Mouse (Mus musculus): ENCODE measurements around the gene Bap1.

DNA sequence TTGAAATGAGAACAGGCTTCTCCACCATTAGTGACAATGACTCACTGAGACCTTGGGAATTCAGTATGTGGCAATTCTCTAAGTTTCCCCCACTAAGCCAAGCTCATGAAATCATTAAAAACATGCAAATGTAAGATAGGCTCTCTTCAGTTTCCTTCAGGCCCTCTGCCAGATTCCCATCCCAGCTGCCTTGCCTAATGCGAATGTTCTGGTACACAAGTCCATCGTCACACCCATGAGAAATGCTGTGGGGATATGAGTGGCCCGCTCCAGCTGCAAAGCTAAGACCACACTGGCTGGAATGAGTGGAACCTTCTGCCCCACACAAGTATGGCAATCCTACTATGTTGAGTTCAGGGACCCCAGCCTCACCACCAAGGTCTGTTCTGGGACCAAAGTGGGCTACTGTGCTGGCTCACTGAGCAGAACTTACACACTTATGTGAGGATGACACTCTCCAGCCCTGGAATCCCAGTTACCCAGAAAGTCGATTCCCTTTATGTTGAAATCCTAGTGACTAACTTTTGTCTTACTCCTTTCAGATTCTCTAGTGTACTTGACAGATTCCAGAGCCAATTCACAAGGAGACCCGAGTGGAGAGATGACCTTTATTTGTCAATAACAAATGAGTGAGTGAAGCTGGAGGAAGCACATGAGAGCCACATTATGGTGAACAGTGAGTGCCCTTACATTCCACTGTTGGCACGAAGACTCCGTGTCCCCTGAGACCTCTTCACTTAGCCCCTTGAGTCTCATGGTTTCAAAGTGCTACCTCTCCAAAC lies 14.0 kb upstream of the Bap1 start:
- TF ChIP-seq POLR2A (IDR thresholded peaks at IDR 0.05; ENCODE audit: borderline replicate concordance, low read depth, low read length): no peak
- TF ChIP-seq CTCF (IDR thresholded peaks at IDR 0.05; ENCODE audit: low read depth, low read length): no peak
